Mouse (Mus musculus) kidney, embryonic 16.5 days (tissue): ENCODE data around the gene Cyp2w1. TPM values are rescaled to one million over a fixed set of nuclear protein-coding genes. Genes with fewer than 3 reads are reported as not detected.

ENCODE experiments used
- ATAC-seq: fragments of 200-750 bp; cut with Nextera tagmentation; 2 replicates; pipeline ENCODE4 v1.8.0; 2017; ENCODE audit warnings: moderate TSS enrichment; ENCODE audit not compliant: low FRiP score, low TSS enrichment
- H3K27ac ChIP-seq: fragments of 300-500 bp; sonication (generic); 2 replicates; pipeline ENCODE4 v1.5.1; 2014; ENCODE audit warnings: low read length
- H3K27me3 ChIP-seq: fragments of 300-500 bp; sonication (generic); 2 replicates; pipeline ENCODE4 v1.6.1; 2014; ENCODE audit warnings: low read length, control low read depth, mixed read lengths; ENCODE audit not compliant: insufficient read depth
- H3K36me3 ChIP-seq: fragments of 300-500 bp; sonication (generic); 2 replicates; pipeline ENCODE4 v1.6.1; 2014; ENCODE audit warnings: low read length, control low read depth, mixed read lengths; ENCODE audit not compliant: insufficient read depth
- H3K4me1 ChIP-seq: fragments of 300-500 bp; sonication (generic); 2 replicates; pipeline ENCODE4 v1.6.1; 2014; ENCODE audit warnings: low read length, control low read depth, mixed read lengths; ENCODE audit not compliant: insufficient read depth
- H3K4me2 ChIP-seq: fragments of 300-500 bp; sonication (generic); replicated peaks from 2 replicates; pipeline ENCODE4 v1.6.1; 2014; ENCODE audit warnings: low read depth, low read length
- H3K4me3 ChIP-seq: fragments of 300-500 bp; sonication (generic); 2 replicates; pipeline ENCODE4 v1.5.1; 2014; ENCODE audit warnings: mild to moderate bottlenecking, low read length
- H3K9ac ChIP-seq: fragments of 300-500 bp; sonication (generic); replicated peaks from 2 replicates; pipeline ENCODE4 v1.6.1; 2014; ENCODE audit warnings: low read length
- H3K9me3 ChIP-seq: fragments of 300-500 bp; sonication (generic); 2 replicates; pipeline ENCODE4 v1.6.1; 2016; ENCODE audit warnings: low read length, control low read depth
- WGBS: fragments of 180-500 bp; shearing (Covaris S2); extraction: QIAGEN DNeasy Blood & Tissue Kit; methylation state at CpG from one replicate; pipeline ENCODE4 v1.1.7; 2014; 5-methylcytosine and 5-hydroxymethylcytosine counted together
- polyA plus RNA-seq: library from polyadenylated mRNA; unstranded; fragments of >200 nt; fragmentation: Nextera tagmentation; extraction: Ambion mirVana; gene quantifications from 2 replicates; pipeline ENCODE4 v1.2.1, GENCODE M21; 2015

The Cyp2w1 gene
- polyA plus RNA-seq, 1 experiment from 2014 or later = not detected

- H3K9ac ChIP-seq = no peak overlapping the region
- no peak overlapping the region for H3K4me2 ChIP-seq
- WGBS = 71% methylated on average over 11 of the region's 11 CpGs
- H3K4me3 ChIP-seq = no peak overlapping the region
- ATAC-seq = no peak
- H3K27ac ChIP-seq = peak overlapping the region; percentile 54
- H3K9me3 ChIP-seq = no peaks in the 10 kb centered on the region
- peaks cover 43% of the 10 kb centered on the region for H3K4me1 ChIP-seq
- H3K27me3 ChIP-seq = no peaks in the 10 kb centered on the region
- H3K36me3 ChIP-seq = peaks cover under 1% of the 10 kb centered on the region; the same call in 1 of the 2 replicates
Observed at GRCm38 (mm10) chr5:139368638-139369320, 16.4 kb downstream of the Cyp2w1 start.

- peaks cover 42% of the 10 kb centered on the region for H3K4me1 ChIP-seq
- no peak for ATAC-seq
- H3K4me3 ChIP-seq = no peak overlapping the region
- H3K27ac ChIP-seq = no peak overlapping the region
- 91% methylated on average over 6 of the region's 6 CpGs for WGBS
- H3K9me3 ChIP-seq = no peaks in the 10 kb centered on the region
- H3K27me3 ChIP-seq = no peaks in the 10 kb centered on the region
- H3K9ac ChIP-seq = no peak overlapping the region
- H3K36me3 ChIP-seq = no peaks in the 10 kb centered on the region
- no peak overlapping the region for H3K4me2 ChIP-seq
Observed at GRCm38 (mm10) chr5:139370336-139370735, 17.9 kb downstream of the Cyp2w1 start.

GRCm38 (mm10) chr5:139371118-139371517 lies 18.7 kb downstream of the Cyp2w1 start:
- H3K4me1 ChIP-seq = peaks cover 41% of the 10 kb centered on the region
- H3K27ac ChIP-seq = no peak overlapping the region
- ATAC-seq = no peak
- peak overlapping the region; percentile 74 for H3K4me2 ChIP-seq
- WGBS = 51% methylated on average over 5 of the region's 5 CpGs
- peak overlapping the region; percentile 51 for H3K4me3 ChIP-seq
- H3K9ac ChIP-seq = peak overlapping the region; percentile 91
- no peaks in the 10 kb centered on the region for H3K9me3 ChIP-seq
- no peaks in the 10 kb centered on the region for H3K27me3 ChIP-seq
- no peaks in the 10 kb centered on the region for H3K36me3 ChIP-seq

- H3K4me1 ChIP-seq = peaks cover 41% of the 10 kb centered on the region
Observed at GRCm38 (mm10) chr5:139371631-139372401, 19.4 kb downstream of the Cyp2w1 start.

GRCm38 (mm10) chr5:139373126-139373525 lies 20.7 kb downstream of the Cyp2w1 start:
- no peak overlapping the region for H3K4me2 ChIP-seq
- 81% methylated on average over 3 of the region's 3 CpGs for whole genome bisulfite sequencing
- no peak overlapping the region for H3K4me3 ChIP-seq
- H3K27me3 ChIP-seq = no peaks in the 10 kb centered on the region
- H3K4me1 ChIP-seq = peaks cover 52% of the 10 kb centered on the region
- H3K9me3 ChIP-seq = no peaks in the 10 kb centered on the region
- ATAC-seq = no peak
- no peaks in the 10 kb centered on the region for H3K36me3 ChIP-seq
- no peak overlapping the region for H3K9ac ChIP-seq
- H3K27ac ChIP-seq = no peak overlapping the region; the same call in 1 of the 2 replicates

More at GRCm38 (mm10) chr5:139371631-139372401, 19.4 kb downstream of the Cyp2w1 start:
- WGBS = 2% methylated on average over 39 of the region's 39 CpGs
- Histone ChIP-seq H3K4me3 (peak overlapping the region; percentile 51), H3K27me3 (no peaks in the 10 kb centered on the region), H3K27ac (peak overlapping the region; percentile 85), H3K4me2 (peak overlapping the region; percentile 74), H3K9ac (peak overlapping the region; percentile 91), H3K9me3 (no peaks in the 10 kb centered on the region), H3K36me3 (no peaks in the 10 kb centered on the region)
- peak; percentile 92 for ATAC-seq

GRCm38 (mm10) chr5:139373889-139374444 lies 21.6 kb downstream of the Cyp2w1 start:
- no peak for ATAC-seq
- whole genome bisulfite sequencing = 80% methylated on average over 6 of the region's 6 CpGs

GRCm38 (mm10) chr5:139374841-139375240 lies 22.4 kb downstream of the Cyp2w1 start:
- no peaks in the 10 kb centered on the region for H3K9me3 ChIP-seq
- H3K9ac ChIP-seq = no peak overlapping the region
- H3K27me3 ChIP-seq = no peaks in the 10 kb centered on the region
- no peak overlapping the region for H3K4me3 ChIP-seq
- no peak overlapping the region for H3K4me2 ChIP-seq
- peaks cover 65% of the 10 kb centered on the region for H3K4me1 ChIP-seq
- ATAC-seq = no peak
- 93% methylated on average over 2 of the region's 2 CpGs for WGBS
- H3K27ac ChIP-seq = no peak overlapping the region
- no peaks in the 10 kb centered on the region for H3K36me3 ChIP-seq

More at GRCm38 (mm10) chr5:139373889-139374444, 21.6 kb downstream of the Cyp2w1 start:
- H3K4me2 ChIP-seq = no peak overlapping the region
- no peaks in the 10 kb centered on the region for H3K36me3 ChIP-seq
- H3K9ac ChIP-seq = no peak overlapping the region
- no peak overlapping the region for H3K27ac ChIP-seq
- H3K4me3 ChIP-seq = no peak overlapping the region
- no peaks in the 10 kb centered on the region for H3K9me3 ChIP-seq
- no peaks in the 10 kb centered on the region for H3K27me3 ChIP-seq
- peaks cover 60% of the 10 kb centered on the region for H3K4me1 ChIP-seq

- H3K9me3 ChIP-seq = no peaks in the 10 kb centered on the region
- H3K27me3 ChIP-seq = no peaks in the 10 kb centered on the region
- peaks cover 66% of the 10 kb centered on the region for H3K4me1 ChIP-seq
- no peak within 1 kb of the TSS for H3K4me3 ChIP-seq
- 40% methylated on average over 18 of the region's 18 CpGs for WGBS
- H3K36me3 ChIP-seq = no peaks in the 10 kb centered on the region
- ATAC-seq = no peak
- peak within 1 kb of the TSS; percentile 22; the same call in 1 of the 2 replicates for H3K4me2 ChIP-seq
- H3K9ac ChIP-seq = peak within 1 kb of the TSS; percentile 0; the same call in 1 of the 2 replicates
- peak within 1 kb of the TSS; percentile 94 for H3K27ac ChIP-seq
Observed at GRCm38 (mm10) chr5:139377468-139378270, 25.3 kb downstream of the Cyp2w1 start, which contains the start of gene Gpr146. Gpr146 (plus strand) TSS chr5:139377697.

- no peak for ATAC-seq
- H3K9me3 ChIP-seq = no peaks in the 10 kb centered on the region
- WGBS = 69% methylated on average over 7 of the region's 7 CpGs
- H3K27ac ChIP-seq = peak overlapping the region; percentile 94
- no peaks in the 10 kb centered on the region for H3K27me3 ChIP-seq
- no peak overlapping the region for H3K4me2 ChIP-seq
- H3K9ac ChIP-seq = no peak overlapping the region
- H3K4me3 ChIP-seq = no peak overlapping the region
- peaks cover 66% of the 10 kb centered on the region for H3K4me1 ChIP-seq
- no peaks in the 10 kb centered on the region for H3K36me3 ChIP-seq
Observed at GRCm38 (mm10) chr5:139378271-139378556, 25.8 kb downstream of the Cyp2w1 start.
